Mouse (Mus musculus): ENCODE measurements around the gene Gm10428.

- TF ChIP-seq CTCF (conservative IDR thresholded peaks at IDR 0.05; ENCODE audit: insufficient read depth, insufficient read length, low read depth, low read length) (no peak), POLR2A (IDR thresholded peaks at IDR 0.05; ENCODE audit: low read depth, low read length) (no peak)
Observed at GRCm38 (mm10) chr11:62760755-62761457, 8.0 kb downstream of the Gm10428 start.
